24 mouse cellular contexts compared by ENCODE assay signal in genomic region chr16:24991995-24992394, GRCm38 (mm10).
DNase-seq lines count a peak whose midpoint lies in the region; ATAC-seq and TF ChIP-seq lines count a peak whose summit lies in the region.
"Had no signal": no experiment of that assay in that cellular context is flagged by ENCODE, and none has a peak within 500 bp of the region (broad histone marks: within the 10 kb centered on the region; RNA-seq: fewer than 3 reads in every experiment).

No protein-coding gene starts in this region.

- no peak overlapping the region for H3K4me2 ChIP-seq in intestine, embryonic 14.5 days (ENCODE audit: low read length)
- H3K4me2 ChIP-seq in intestine, postnatal 0 days (replicated peaks; ENCODE audit: low read depth) = no peak overlapping the region
- H3K4me2 ChIP-seq in stomach, embryonic 15.5 days = no peak overlapping the region
- H3K4me2 ChIP-seq: heart, embryonic 13.5 days; hindbrain, embryonic 12.5 days; limb, embryonic 12.5 days; liver, embryonic 12.5 days; neural tube, embryonic 12.5 days had no signal

- H3K36me3 ChIP-seq in intestine, embryonic 14.5 days (ENCODE audit: control insufficient read depth, insufficient read depth, low read length) = no peaks in the 10 kb centered on the region
- H3K36me3 ChIP-seq in intestine, postnatal 0 days (ENCODE audit: control insufficient read depth, insufficient read depth) = no peaks in the 10 kb centered on the region; the same call in 1 of the 2 replicates
- H3K36me3 ChIP-seq in stomach, embryonic 15.5 days = no peaks in the 10 kb centered on the region
- H3K36me3 ChIP-seq: embryonic facial prominence, embryonic 10.5 days; hindbrain, embryonic 12.5 days; limb, embryonic 12.5 days; liver, embryonic 12.5 days; neural tube, embryonic 12.5 days had no signal

- TF ChIP-seq CTCF in intestine, postnatal 0 days (IDR thresholded peaks at IDR 0.05; ENCODE audit: low read depth) = no peak

- H3K4me3 ChIP-seq in intestine, embryonic 14.5 days (ENCODE audit: low read depth, low read length) = no peak overlapping the region
- no peak overlapping the region for H3K4me3 ChIP-seq in intestine, postnatal 0 days (ENCODE audit: low read depth, low read length)
- H3K4me3 ChIP-seq in stomach, embryonic 15.5 days (replicated peaks) = no peak overlapping the region
- H3K4me3 ChIP-seq: embryonic facial prominence, embryonic 10.5 days; heart, adult 2 months; heart, embryonic 13.5 days; hindbrain, embryonic 12.5 days; limb, embryonic 12.5 days; liver, embryonic 12.5 days; neural tube, embryonic 12.5 days had no signal

- ATAC-seq in intestine, embryonic 14.5 days (replicated peaks; ENCODE audit: low FRiP score, low TSS enrichment, low read depth) = no peak
- ATAC-seq in intestine, postnatal 0 days = no peak
- peak; percentile 52 for ATAC-seq in common myeloid progenitor, adult 5-6 weeks (replicated peaks; ENCODE audit: low read depth, poor library complexity, severe bottlenecking)
- ATAC-seq in stomach, embryonic 15.5 days (ENCODE audit: insufficient read depth, low FRiP score, low read depth) = no peak
- ATAC-seq in erythroblast, adult 5-6 weeks (replicated peaks; ENCODE audit: low FRiP score, poor library complexity, severe bottlenecking) = no peak
- ATAC-seq: liver, embryonic 12.5 days had no signal

- H3K9me3 ChIP-seq in intestine, embryonic 14.5 days (ENCODE audit: control insufficient read depth, low read length) = no peaks in the 10 kb centered on the region
- H3K9me3 ChIP-seq in intestine, postnatal 0 days (ENCODE audit: control insufficient read depth) = no peaks in the 10 kb centered on the region
- no peaks in the 10 kb centered on the region for H3K9me3 ChIP-seq in stomach, embryonic 15.5 days
- H3K9me3 ChIP-seq: embryonic facial prominence, embryonic 10.5 days; hindbrain, embryonic 12.5 days; limb, embryonic 12.5 days; liver, embryonic 12.5 days; neural tube, embryonic 12.5 days had no signal

- no peaks in the 10 kb centered on the region for H3K27me3 ChIP-seq in intestine, embryonic 14.5 days (replicated peaks; ENCODE audit: control insufficient read depth, insufficient read depth, low read length)
- no peaks in the 10 kb centered on the region for H3K27me3 ChIP-seq in intestine, postnatal 0 days (replicated peaks; ENCODE audit: control insufficient read depth, insufficient read depth, low read length)
- H3K27me3 ChIP-seq in stomach, embryonic 15.5 days (replicated peaks) = no peaks in the 10 kb centered on the region
- H3K27me3 ChIP-seq: heart, embryonic 13.5 days; hindbrain, embryonic 12.5 days; limb, embryonic 12.5 days; liver, embryonic 12.5 days; neural tube, embryonic 12.5 days had no signal

- peaks cover 9% of the 10 kb centered on the region; the same call in 1 of the 2 replicates for H3K4me1 ChIP-seq in intestine, embryonic 14.5 days (replicated peaks; ENCODE audit: control insufficient read depth, insufficient read depth, low read length)
- H3K4me1 ChIP-seq in intestine, postnatal 0 days (replicated peaks; ENCODE audit: control insufficient read depth, insufficient read depth, low read length) = no peaks in the 10 kb centered on the region
- no peaks in the 10 kb centered on the region for H3K4me1 ChIP-seq in stomach, embryonic 15.5 days
- H3K4me1 ChIP-seq: hindbrain, embryonic 12.5 days; limb, embryonic 12.5 days; liver, embryonic 12.5 days; neural tube, embryonic 12.5 days had no signal

- peak overlapping the region; percentile 54; the same call in 1 of the 2 replicates for H3K27ac ChIP-seq in intestine, embryonic 14.5 days (ENCODE audit: low read depth)
- H3K27ac ChIP-seq in intestine, postnatal 0 days (ENCODE audit: low read depth, low read length) = no peak overlapping the region
- H3K27ac ChIP-seq in stomach, embryonic 15.5 days = peak overlapping the region; percentile 67
- H3K27ac ChIP-seq: embryonic facial prominence, embryonic 10.5 days; heart, adult 2 months; heart, embryonic 13.5 days; hindbrain, embryonic 12.5 days; limb, embryonic 12.5 days; liver, embryonic 12.5 days; neural tube, embryonic 12.5 days had no signal

- 35% methylated on average over 3 of the region's 3 CpGs for WGBS in intestine, embryonic 14.5 days
- WGBS in intestine, postnatal 0 days = 62% methylated on average over 3 of the region's 3 CpGs
- WGBS in stomach, embryonic 15.5 days = 47% methylated on average over 3 of the region's 3 CpGs

- DNase-seq in intestine, embryonic 14.5 days (ENCODE audit: low spot score) = no peak
- DNase-seq in 3T3-L1 (ENCODE audit: low read depth, low spot score) = peak; percentile 52
- DNase-seq in urinary bladder, postnatal 10 days (ENCODE audit: low spot score) = no peak
- DNase-seq: cerebellum, adult 11 months; gastrocnemius, postnatal 25 days; heart, adult 2 months; heart, postnatal 14 days; kidney, adult 9 months; lung, adult 18-20 months; lung, postnatal 14 days; midbrain, embryonic 14.5 days; right cerebral cortex, postnatal 25 days; thymus, adult 2 months had no signal

- H3K9ac ChIP-seq in intestine, embryonic 14.5 days (ENCODE audit: low read length) = no peak overlapping the region
- H3K9ac ChIP-seq in intestine, postnatal 0 days (ENCODE audit: low read depth, low read length) = no peak overlapping the region
- no peak overlapping the region for H3K9ac ChIP-seq in stomach, embryonic 15.5 days
- H3K9ac ChIP-seq: forebrain, postnatal 0 days; heart, embryonic 13.5 days; hindbrain, embryonic 12.5 days; limb, embryonic 12.5 days; liver, embryonic 12.5 days; neural tube, embryonic 12.5 days had no signal
